Mouse (Mus musculus): ENCODE data around the gene Nr6a1. TPM values are rescaled to one million over a fixed set of nuclear protein-coding genes. Genes with fewer than 3 reads are reported as not detected.

The Nr6a1 gene
- total RNA-seq, 4 experiments from 2014 or later: 5.9 to 12.7 (median 9.8) TPM

GRCm38 (mm10) chr2:38938007-38938406, 10.5 kb upstream of the Nr6a1 start:
- DNase-seq (ENCODE audit: low spot score in 2 of 2): no peak

- DNase-seq (ENCODE audit: low spot score in 2 of 2): no peak
These were observed 9.9 kb upstream of the Nr6a1 start for GRCm38 (mm10) chr2:38937396-38937795.

GRCm38 (mm10) chr2:38936721-38937378, 9.4 kb upstream of the Nr6a1 start:
- no peak for DNase-seq (ENCODE audit: low spot score in 2 of 2)

- no peak for DNase-seq (ENCODE audit: low spot score in 2 of 2)
These were observed 7.4 kb upstream of the Nr6a1 start for GRCm38 (mm10) chr2:38934936-38935335.

GRCm38 (mm10) chr2:38933931-38934330, 6.4 kb upstream of the Nr6a1 start:
- DNase-seq (ENCODE audit: low spot score in 2 of 2): no peak

GRCm38 (mm10) chr2:38931851-38932667, 4.6 kb upstream of the Nr6a1 start, which contains the start of gene Olfml2a:
Olfml2a (plus strand) TSS chr2:38931978.
- peak in 1 of 2 experiments; percentile 53 for DNase-seq (ENCODE audit: low spot score in 2 of 2)

GRCm38 (mm10) chr2:38930269-38930668, 2.8 kb upstream of the Nr6a1 start:
- no peak for DNase-seq (ENCODE audit: low spot score in 2 of 2)

GRCm38 (mm10) chr2:38926145-38926891, 1.2 kb downstream of the Nr6a1 start:
- DNase-seq (ENCODE audit: low spot score in 2 of 2): peak; percentile 72 to 93

GRCm38 (mm10) chr2:38925171-38926080, 2.1 kb downstream of the Nr6a1 start:
- no peak for DNase-seq (ENCODE audit: low spot score in 2 of 2)

GRCm38 (mm10) chr2:38924571-38924970, 2.9 kb downstream of the Nr6a1 start:
- DNase-seq (ENCODE audit: low spot score in 2 of 2): no peak

GRCm38 (mm10) chr2:38923911-38924310, 3.6 kb downstream of the Nr6a1 start:
- DNase-seq (ENCODE audit: low spot score in 2 of 2): no peak

GRCm38 (mm10) chr2:38923471-38923870, 4.0 kb downstream of the Nr6a1 start:
- DNase-seq (ENCODE audit: low spot score in 2 of 2): no peak

- no peak for DNase-seq (ENCODE audit: low spot score in 2 of 2)
These were observed 6.1 kb downstream of the Nr6a1 start for GRCm38 (mm10) chr2:38921374-38921773.

GRCm38 (mm10) chr2:38916947-38917691, 10.4 kb downstream of the Nr6a1 start:
- no peak for DNase-seq (ENCODE audit: low spot score in 2 of 2)

GRCm38 (mm10) chr2:38914965-38915364, 12.5 kb downstream of the Nr6a1 start:
- no peak for DNase-seq (ENCODE audit: low spot score in 2 of 2)

GRCm38 (mm10) chr2:38914517-38914916, 13.0 kb downstream of the Nr6a1 start:
- DNase-seq (ENCODE audit: low spot score in 2 of 2): no peak

- DNase-seq (ENCODE audit: low spot score in 2 of 2): no peak
These were observed 18.9 kb downstream of the Nr6a1 start for GRCm38 (mm10) chr2:38908604-38909003.

- DNase-seq (ENCODE audit: low spot score in 2 of 2): peak in 1 of 2 experiments; percentile 43
These were observed 21.4 kb downstream of the Nr6a1 start for GRCm38 (mm10) chr2:38906097-38906496.

- DNase-seq (ENCODE audit: low spot score in 2 of 2): no peak
These were observed 23.2 kb downstream of the Nr6a1 start for GRCm38 (mm10) chr2:38904290-38904689.

GRCm38 (mm10) chr2:38902866-38903265, 24.6 kb downstream of the Nr6a1 start:
- no peak for DNase-seq (ENCODE audit: low spot score in 2 of 2)

All from left cerebral cortex, adult 8-10 months (tissue).